Mouse (Mus musculus) liver, embryonic 15.5 days (tissue): ENCODE results near the gene Ttc17. TPM values are rescaled to one million over a fixed set of nuclear protein-coding genes. Genes with fewer than 3 reads are reported as not detected.

Experiments used
- ATAC-seq: fragments of 200-750 bp; cut with Nextera tagmentation; 2 replicates; pipeline ENCODE4 v1.8.0; 2017; ENCODE audit warnings: moderate number of reproducible peaks, mild to moderate bottlenecking, moderate library complexity; ENCODE audit not compliant: insufficient read depth
- H3K27ac ChIP-seq: fragments of 300-500 bp; sonication (generic); replicated peaks from 2 replicates; pipeline ENCODE4 v1.5.1; 2015; ENCODE audit warnings: mild to moderate bottlenecking, inconsistent platforms
- H3K27me3 ChIP-seq: fragments of 300-500 bp; sonication (generic); 2 replicates; pipeline ENCODE4 v1.6.1; 2015; ENCODE audit warnings: mild to moderate bottlenecking, inconsistent platforms
- H3K36me3 ChIP-seq: fragments of 300-500 bp; sonication (generic); replicated peaks from 2 replicates; pipeline ENCODE4 v1.6.1; 2015; ENCODE audit warnings: moderate library complexity, mild to moderate bottlenecking, inconsistent platforms
- H3K4me1 ChIP-seq: fragments of 300-500 bp; sonication (generic); replicated peaks from 2 replicates; pipeline ENCODE4 v1.6.1; 2015; ENCODE audit warnings: inconsistent platforms
- H3K4me2 ChIP-seq: fragments of 300-500 bp; sonication (generic); 2 replicates; pipeline ENCODE4 v1.6.1; 2015; ENCODE audit warnings: moderate library complexity, mild to moderate bottlenecking, inconsistent platforms
- H3K4me3 ChIP-seq: fragments of 300-500 bp; sonication (generic); replicated peaks from 2 replicates; pipeline ENCODE4 v1.5.1; 2015; ENCODE audit warnings: mild to moderate bottlenecking, inconsistent platforms
- H3K9ac ChIP-seq: fragments of 300-500 bp; sonication (generic); 2 replicates; pipeline ENCODE4 v1.6.1; 2015; ENCODE audit warnings: moderate library complexity, mild to moderate bottlenecking, inconsistent platforms
- H3K9me3 ChIP-seq: fragments of 300-500 bp; sonication (generic); replicated peaks from 2 replicates; pipeline ENCODE4 v1.6.1; 2016; ENCODE audit warnings: inconsistent platforms
- WGBS: fragments of 180-500 bp; shearing (Covaris S2); methylation state at CpG from one replicate; pipeline ENCODE4 v1.1.7; 2015; ENCODE audit warnings: mixed read lengths; ENCODE audit not compliant: insufficient replicate concordance; 5-methylcytosine and 5-hydroxymethylcytosine counted together
- polyA plus RNA-seq: library from polyadenylated mRNA; unstranded; fragments of >200 nt; fragmentation: Nextera tagmentation; extraction: Ambion mirVana; gene quantifications from 2 replicates; pipeline ENCODE4 v1.2.1, GENCODE M21; 2015

Gene Ttc17
- polyA plus RNA-seq, 1 experiment from 2014 or later, result 6.2 TPM

DNA sequence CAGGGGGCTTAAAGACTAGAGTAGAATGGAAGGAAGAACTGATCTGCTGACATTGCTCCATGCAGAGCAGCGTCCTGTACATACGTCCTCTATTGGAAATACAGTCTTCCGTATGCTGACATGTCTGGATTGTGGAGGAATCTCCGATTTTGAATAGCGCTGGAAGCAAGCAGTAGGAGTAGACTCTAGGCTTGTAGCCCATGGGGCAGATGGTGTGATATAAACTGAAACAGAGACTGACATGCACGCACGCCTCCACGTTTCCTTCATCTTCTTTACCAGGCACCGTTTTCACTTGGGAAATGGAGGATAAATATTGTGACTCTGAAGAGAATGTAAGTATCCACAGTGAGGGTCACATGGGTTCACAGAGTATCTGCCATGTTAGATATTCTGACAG, 70.2 kb downstream of the Ttc17 start:
- no peaks in the 10 kb centered on the region for H3K27me3 ChIP-seq
- H3K4me1 ChIP-seq, result no peaks in the 10 kb centered on the region
- no peak overlapping the region for H3K9ac ChIP-seq
- 87% methylated on average over 9 of the region's 9 CpGs for WGBS
- ATAC-seq, result no peak
- no peaks in the 10 kb centered on the region for H3K9me3 ChIP-seq
- no peak overlapping the region for H3K4me3 ChIP-seq
- no peak overlapping the region for H3K27ac ChIP-seq
- no peak overlapping the region for H3K4me2 ChIP-seq
- H3K36me3 ChIP-seq, result peaks cover 24% of the 10 kb centered on the region

DNA sequence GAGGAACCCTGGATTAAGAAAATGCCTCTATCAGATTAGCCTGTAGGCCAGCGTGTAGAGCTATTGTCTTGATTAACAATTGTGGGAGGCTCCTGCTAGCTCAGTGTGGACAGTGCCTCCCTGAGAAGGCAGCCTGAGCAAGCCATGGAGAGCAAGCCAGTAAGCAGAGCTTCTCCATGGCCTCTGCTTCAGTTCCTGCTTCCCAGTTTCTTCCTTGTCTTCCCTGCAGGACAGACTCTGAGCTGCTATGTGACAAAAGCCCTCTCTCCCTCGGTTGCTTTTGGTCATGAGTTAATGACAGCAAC, 71.8 kb downstream of the Ttc17 start:
- Histone ChIP-seq H3K4me2 (no peak overlapping the region), H3K27ac (no peak overlapping the region), H3K4me1 (no peaks in the 10 kb centered on the region), H3K4me3 (no peak overlapping the region), H3K36me3 (peaks cover 37% of the 10 kb centered on the region), H3K9me3 (no peaks in the 10 kb centered on the region), H3K9ac (no peak overlapping the region), H3K27me3 (no peaks in the 10 kb centered on the region)
- ATAC-seq, result no peak
- WGBS, result 40% methylated on average over 2 of the region's 2 CpGs

DNA sequence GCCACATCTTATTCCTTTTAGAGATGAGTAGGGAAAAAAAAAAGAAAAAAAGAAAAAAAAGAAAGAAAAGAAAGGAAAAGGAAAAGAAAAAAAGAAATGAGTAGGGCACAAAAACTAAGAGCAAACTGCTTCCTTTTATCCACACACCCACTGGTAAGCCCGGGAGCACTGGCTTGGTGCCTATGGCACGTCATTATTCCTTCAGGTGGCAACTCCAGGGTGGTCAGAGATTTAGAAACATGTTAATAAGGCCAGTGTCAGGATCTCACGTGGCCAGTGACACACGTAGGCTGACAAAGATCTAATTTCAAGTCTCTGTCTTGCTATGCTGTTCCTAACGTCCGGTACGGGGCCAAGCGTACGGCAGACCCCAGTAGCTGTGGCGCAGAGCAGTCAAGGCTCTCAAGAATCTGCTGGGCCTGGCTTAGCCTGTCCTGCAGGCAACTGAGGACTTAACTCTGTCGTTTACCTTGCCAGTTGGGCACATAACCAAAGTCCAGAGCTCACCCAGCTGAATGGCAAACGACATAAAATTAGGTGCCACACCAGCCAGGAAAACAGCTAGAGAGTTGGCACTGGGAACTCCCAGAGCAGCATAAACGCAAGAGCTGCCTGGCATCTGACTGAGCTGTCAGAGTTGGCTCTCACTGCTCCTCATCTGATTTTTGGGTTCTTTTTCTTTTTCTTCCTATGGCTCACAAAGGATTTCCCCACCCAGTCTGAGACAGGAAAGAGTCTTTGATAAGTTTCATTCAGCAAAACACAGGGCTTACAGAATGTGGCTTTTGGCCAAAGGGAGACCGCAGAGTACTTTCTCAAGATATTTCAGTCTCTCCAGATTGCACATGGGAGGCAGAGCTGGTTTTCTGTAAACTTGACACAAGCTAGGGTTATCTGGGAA, 72.4 kb downstream of the Ttc17 start:
- H3K9me3 ChIP-seq, result no peaks in the 10 kb centered on the region

DNA sequence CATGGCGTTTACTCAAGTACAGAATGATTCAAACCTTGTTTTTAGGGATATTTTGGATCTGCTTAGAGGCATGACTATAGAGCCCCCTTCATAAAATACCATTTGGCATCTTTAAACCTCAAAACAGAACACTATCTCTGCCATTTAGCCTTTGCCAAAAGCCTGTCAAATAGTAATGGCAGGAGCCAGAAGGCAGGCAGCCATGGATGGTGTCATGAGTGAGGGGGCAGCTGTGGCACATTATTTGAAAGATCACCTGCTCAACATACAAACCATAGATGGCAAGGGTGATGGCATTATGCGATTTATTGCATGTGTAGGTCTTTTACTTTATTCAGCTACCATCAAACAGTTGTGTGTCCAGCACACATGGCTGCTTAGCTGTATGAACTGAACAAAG, 73.4 kb downstream of the Ttc17 start:
- Histone ChIP-seq H3K4me2 (no peak overlapping the region), H3K4me1 (no peaks in the 10 kb centered on the region), H3K4me3 (no peak overlapping the region), H3K9ac (no peak overlapping the region), H3K9me3 (no peaks in the 10 kb centered on the region), H3K27ac (no peak overlapping the region), H3K27me3 (no peaks in the 10 kb centered on the region), H3K36me3 (peaks cover 42% of the 10 kb centered on the region)
- no peak for ATAC-seq
- 71% methylated on average over 2 of the region's 2 CpGs for WGBS

More for the DNA sequence above, 72.4 kb downstream of the Ttc17 start:
- WGBS, result 72% methylated on average over 14 of the region's 14 CpGs
- H3K4me3 ChIP-seq, result no peak overlapping the region
- no peaks in the 10 kb centered on the region for H3K27me3 ChIP-seq
- no peak for ATAC-seq
- no peak overlapping the region for H3K4me2 ChIP-seq
- H3K27ac ChIP-seq, result no peak overlapping the region
- no peak overlapping the region for H3K9ac ChIP-seq
- no peaks in the 10 kb centered on the region for H3K4me1 ChIP-seq
- peaks cover 41% of the 10 kb centered on the region for H3K36me3 ChIP-seq

DNA sequence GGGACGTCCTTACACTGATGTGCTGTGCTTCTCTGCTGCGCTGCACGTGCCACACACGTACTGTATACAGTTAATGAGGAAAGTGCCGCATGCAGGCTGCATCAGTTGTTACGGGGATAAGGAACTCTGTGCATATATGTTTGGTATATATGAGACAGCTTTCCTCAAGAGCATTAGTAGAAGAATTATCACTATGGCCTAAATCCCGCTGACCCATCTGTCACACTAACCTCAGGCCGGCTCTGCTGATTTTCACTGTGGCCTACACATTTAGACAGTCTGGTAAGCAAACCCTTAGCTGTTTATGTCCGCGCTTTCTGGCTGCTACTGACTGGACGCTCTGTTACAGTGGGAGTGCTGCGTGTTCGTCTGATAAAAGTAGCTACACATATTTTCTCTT, 77.2 kb downstream of the Ttc17 start:
- WGBS, result 86% methylated on average over 13 of the region's 13 CpGs
- Histone ChIP-seq H3K9me3 (no peaks in the 10 kb centered on the region), H3K9ac (no peak overlapping the region), H3K27ac (no peak overlapping the region), H3K4me1 (no peaks in the 10 kb centered on the region), H3K36me3 (peaks cover 54% of the 10 kb centered on the region), H3K4me2 (no peak overlapping the region), H3K4me3 (no peak overlapping the region), H3K27me3 (no peaks in the 10 kb centered on the region)
- no peak for ATAC-seq

DNA sequence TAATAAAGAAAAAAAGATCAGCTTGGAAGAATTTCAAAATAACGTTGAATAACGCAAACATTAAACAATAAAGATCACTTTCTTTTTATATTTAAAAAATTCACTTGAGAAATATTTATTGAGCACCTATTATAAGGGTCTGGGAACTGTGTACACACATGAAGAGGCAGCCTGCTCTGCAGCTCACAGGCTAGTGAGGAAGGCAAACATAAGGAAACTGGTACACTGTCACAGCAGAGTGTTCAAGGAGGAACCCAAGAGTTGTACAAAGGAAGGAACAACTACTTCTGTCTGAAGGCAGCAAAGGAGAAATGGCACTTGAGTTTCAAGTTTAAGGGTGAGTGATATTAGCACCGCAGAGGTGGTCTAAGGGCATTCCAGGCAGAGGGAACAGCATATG, 78.7 kb downstream of the Ttc17 start:
- Histone ChIP-seq H3K4me1 (no peaks in the 10 kb centered on the region), H3K9me3 (no peaks in the 10 kb centered on the region), H3K4me3 (no peak overlapping the region), H3K4me2 (no peak overlapping the region), H3K36me3 (peaks cover 67% of the 10 kb centered on the region), H3K27ac (no peak overlapping the region), H3K9ac (no peak overlapping the region), H3K27me3 (no peaks in the 10 kb centered on the region)
- 76% methylated on average over 3 of the region's 3 CpGs for WGBS
- ATAC-seq, result no peak

DNA sequence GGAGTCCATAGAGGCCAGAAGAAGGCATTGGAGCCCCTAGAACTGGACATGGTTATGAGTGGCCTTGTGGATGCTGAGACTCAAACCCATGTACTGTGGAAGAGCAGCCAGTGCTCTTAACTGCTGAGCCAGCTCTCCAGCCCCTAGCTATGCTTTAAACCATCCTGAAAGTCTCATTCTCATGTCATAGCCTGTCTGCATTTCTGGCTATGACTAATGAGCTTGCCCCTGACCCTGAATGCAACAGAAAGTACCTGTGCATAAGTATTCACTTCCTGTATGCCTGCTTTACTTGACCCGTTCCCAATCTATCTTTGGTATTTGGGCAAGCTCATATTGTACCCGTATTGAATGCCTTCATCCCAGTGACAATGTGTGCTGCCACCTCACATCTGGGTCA, 86.7 kb downstream of the Ttc17 start:
- 67% methylated on average over 2 of the region's 2 CpGs for WGBS
- peaks cover 41% of the 10 kb centered on the region for H3K36me3 ChIP-seq
- H3K4me3 ChIP-seq, result no peak overlapping the region
- no peaks in the 10 kb centered on the region for H3K4me1 ChIP-seq
- no peaks in the 10 kb centered on the region for H3K27me3 ChIP-seq
- ATAC-seq, result no peak
- H3K9ac ChIP-seq, result no peak overlapping the region
- H3K4me2 ChIP-seq, result no peak overlapping the region
- H3K9me3 ChIP-seq, result no peaks in the 10 kb centered on the region
- H3K27ac ChIP-seq, result no peak overlapping the region

DNA sequence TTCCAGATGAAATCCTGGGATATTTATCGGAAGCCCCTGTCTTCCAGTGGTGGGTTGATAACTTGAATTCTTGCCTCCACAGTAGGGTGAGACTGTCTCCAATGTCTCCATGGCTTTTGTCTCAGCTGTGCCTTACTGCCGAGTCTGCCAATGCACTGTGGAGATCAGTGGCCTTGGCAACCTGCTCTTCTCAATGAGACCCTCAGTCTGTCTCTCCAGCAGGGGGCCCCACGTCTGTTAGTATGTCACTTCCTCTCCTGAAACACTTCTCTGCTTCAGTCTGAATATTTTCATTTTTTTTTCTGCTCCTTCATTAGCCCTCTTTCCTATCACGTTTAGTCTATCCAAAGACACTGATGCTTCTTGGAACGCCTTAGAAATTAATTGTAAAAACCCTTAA, 90.0 kb downstream of the Ttc17 start:
- Histone ChIP-seq H3K4me3 (no peak overlapping the region), H3K9me3 (no peaks in the 10 kb centered on the region), H3K4me2 (no peak overlapping the region), H3K27ac (no peak overlapping the region), H3K4me1 (no peaks in the 10 kb centered on the region), H3K36me3 (peaks cover 21% of the 10 kb centered on the region; the same call in 1 of the 2 replicates), H3K9ac (no peak overlapping the region), H3K27me3 (no peaks in the 10 kb centered on the region)
- no peak for ATAC-seq
- WGBS, result 66% methylated on average over 5 of the region's 5 CpGs

DNA sequence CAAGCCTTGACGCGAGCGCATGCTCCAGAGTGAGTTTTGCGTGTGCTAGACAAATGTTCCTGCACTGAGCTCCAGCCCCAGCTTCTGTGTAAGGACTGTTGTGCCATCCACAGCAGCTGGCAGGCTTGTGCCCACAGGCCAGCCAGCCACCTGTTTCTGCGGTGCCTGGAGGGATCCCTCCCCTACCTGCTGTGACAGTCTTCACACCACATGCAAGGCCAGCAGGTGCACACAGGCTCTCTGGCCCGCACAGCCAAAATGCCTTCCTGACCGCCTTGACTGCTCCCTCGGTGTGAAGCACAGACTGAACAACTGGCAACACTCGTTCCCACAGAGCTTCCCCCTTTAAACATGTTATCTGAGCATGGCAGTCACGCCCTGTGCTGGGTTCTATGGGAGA, 102.5 kb downstream of the Ttc17 start:
- H3K9ac ChIP-seq, result no peak overlapping the region
- H3K36me3 ChIP-seq, result peaks cover 12% of the 10 kb centered on the region; the same call in 1 of the 2 replicates
- H3K27ac ChIP-seq, result no peak overlapping the region
- WGBS, result 81% methylated on average over 10 of the region's 10 CpGs
- no peaks in the 10 kb centered on the region for H3K27me3 ChIP-seq
- H3K4me2 ChIP-seq, result no peak overlapping the region
- no peak for ATAC-seq
- H3K4me3 ChIP-seq, result no peak overlapping the region
- no peaks in the 10 kb centered on the region for H3K9me3 ChIP-seq
- no peaks in the 10 kb centered on the region for H3K4me1 ChIP-seq

DNA sequence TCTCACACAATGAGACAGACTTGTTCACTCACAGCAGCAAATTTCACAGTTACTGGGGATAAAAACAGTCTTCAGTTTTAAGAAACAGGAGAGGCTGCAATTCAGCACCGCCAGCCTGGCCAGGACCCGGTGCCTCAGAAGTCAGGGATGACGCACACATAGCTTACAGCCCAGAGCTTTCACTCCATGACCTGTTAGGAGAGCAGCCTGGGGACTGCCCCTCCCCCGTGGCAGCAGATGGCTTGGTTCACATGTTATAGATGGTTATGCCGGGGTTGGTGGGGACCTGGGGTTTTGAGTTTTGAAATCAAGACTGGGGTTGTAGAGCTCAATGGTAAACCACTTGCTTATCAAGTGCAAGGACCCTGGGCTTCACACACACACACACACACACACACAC, 104.1 kb downstream of the Ttc17 start:
- ATAC-seq, result no peak
- Histone ChIP-seq H3K4me3 (no peak overlapping the region), H3K27ac (no peak overlapping the region), H3K4me2 (no peak overlapping the region), H3K36me3 (peaks cover 12% of the 10 kb centered on the region; the same call in 1 of the 2 replicates), H3K4me1 (no peaks in the 10 kb centered on the region), H3K9ac (no peak overlapping the region), H3K27me3 (no peaks in the 10 kb centered on the region), H3K9me3 (no peaks in the 10 kb centered on the region)
- 73% methylated on average over 5 of the region's 5 CpGs for WGBS

DNA sequence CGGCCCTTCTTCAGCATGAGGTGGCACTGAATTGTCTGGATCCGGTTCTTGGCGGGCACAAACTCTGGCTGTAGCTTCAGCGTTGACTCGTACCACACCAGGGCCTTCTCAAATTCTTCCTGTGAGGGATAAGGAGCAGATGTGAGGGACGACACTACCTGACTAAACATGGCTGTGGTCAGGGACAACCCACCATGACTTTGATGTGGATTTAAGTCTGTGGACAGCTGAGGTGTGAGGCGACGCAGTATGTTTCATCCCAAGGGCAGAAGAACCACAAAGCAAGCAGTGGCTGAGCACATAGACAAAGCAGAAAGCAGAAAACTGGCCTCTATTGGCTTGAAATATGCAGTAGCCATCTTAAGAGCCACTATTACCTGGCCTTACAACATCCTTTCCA, 104.7 kb downstream of the Ttc17 start:
- Histone ChIP-seq H3K4me2 (no peak overlapping the region), H3K4me3 (no peak overlapping the region), H3K9ac (no peak overlapping the region), H3K9me3 (no peaks in the 10 kb centered on the region), H3K27ac (no peak overlapping the region), H3K36me3 (peaks cover 12% of the 10 kb centered on the region; the same call in 1 of the 2 replicates), H3K4me1 (no peaks in the 10 kb centered on the region), H3K27me3 (no peaks in the 10 kb centered on the region)
- WGBS, result 80% methylated on average over 8 of the region's 8 CpGs
- no peak for ATAC-seq

DNA sequence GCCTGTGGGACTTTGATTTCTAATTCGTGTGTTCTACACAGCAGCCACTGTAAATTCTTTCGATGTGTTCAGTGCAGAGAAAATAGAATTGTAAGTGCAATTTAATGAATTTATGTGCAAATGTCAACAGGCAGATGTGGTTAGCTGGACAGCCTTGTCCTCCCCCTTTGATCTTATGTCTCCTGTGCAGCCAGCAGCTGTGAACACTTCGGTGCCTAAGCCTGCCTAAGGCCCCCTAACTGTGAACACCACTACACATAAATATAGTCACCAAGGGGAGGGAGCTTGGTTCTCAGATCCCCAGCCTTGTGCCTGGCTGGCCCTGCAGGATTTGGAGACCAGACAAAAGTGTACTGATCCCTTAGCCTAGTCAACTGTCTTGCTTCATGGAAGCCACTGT, 109.0 kb downstream of the Ttc17 start:
- Histone ChIP-seq H3K4me3 (no peak overlapping the region), H3K9ac (no peak overlapping the region), H3K4me2 (no peak overlapping the region), H3K4me1 (no peaks in the 10 kb centered on the region), H3K27me3 (no peaks in the 10 kb centered on the region), H3K36me3 (peaks cover 10% of the 10 kb centered on the region; the same call in 1 of the 2 replicates), H3K27ac (no peak overlapping the region), H3K9me3 (no peaks in the 10 kb centered on the region)
- WGBS, result 71% methylated on average over 3 of the region's 3 CpGs
- ATAC-seq, result no peak
